Mouse (Mus musculus) myocyte (in vitro differentiated cells): ENCODE results near the gene Zkscan14.

Experiments used
- CEBPB ChIP-seq: IDR thresholded peaks from 2 replicates; pipeline ENCODE4 v1.6.1; 2011; ENCODE audit warnings: mild to moderate bottlenecking, moderate library complexity; ENCODE audit not compliant: poor library complexity, insufficient read depth, severe bottlenecking
- POLR2A ChIP-seq: IDR thresholded peaks from one replicate; pipeline ENCODE4 v1.6.1; 2011; ENCODE audit warnings: low read depth, mild to moderate bottlenecking, control low read depth, moderate library complexity; ENCODE audit not compliant: insufficient read length
- POLR2AphosphoS2 ChIP-seq: IDR thresholded peaks from one replicate; pipeline ENCODE4 v1.6.1; 2011; ENCODE audit warnings: low read depth, control low read depth; ENCODE audit not compliant: insufficient read length
- USF1 ChIP-seq: IDR thresholded peaks from one replicate; pipeline ENCODE4 v1.6.1; 2011; ENCODE audit warnings: low read depth, mild to moderate bottlenecking, control low read depth, moderate library complexity

- TF ChIP-seq CEBPB, result no peak
- no peak for TF ChIP-seq POLR2A
- no peak for TF ChIP-seq USF1
- no peak for TF ChIP-seq POLR2AphosphoS2
These were observed 1.3 kb downstream of the Zkscan14 start for GRCm38 (mm10) chr5:145200387-145200786.
